Mouse (Mus musculus): ENCODE data around the gene D10Wsu102e. TPM values are rescaled to one million over a fixed set of nuclear protein-coding genes. Genes with fewer than 3 reads are reported as not detected.
A peak's percentile ranks its signal among the peaks of the same experiment; 100 is the strongest.

Gene D10Wsu102e
- total RNA-seq (2014; fragmentation: Nextera tagmentation) (0.80 and 0.92 TPM in 2 replicates), total RNA-seq (2017) (0.90 and 0.93 TPM in 2 replicates)

GRCm38 (mm10) chr10:83359956-83360355 lies at the start of gene D10Wsu102e:
Gene D10Wsu102e (plus strand): TSS chr10:83360221.
- peak; percentile 96 for ATAC-seq (replicated peaks; ENCODE audit: poor library complexity, severe bottlenecking)

DNA sequence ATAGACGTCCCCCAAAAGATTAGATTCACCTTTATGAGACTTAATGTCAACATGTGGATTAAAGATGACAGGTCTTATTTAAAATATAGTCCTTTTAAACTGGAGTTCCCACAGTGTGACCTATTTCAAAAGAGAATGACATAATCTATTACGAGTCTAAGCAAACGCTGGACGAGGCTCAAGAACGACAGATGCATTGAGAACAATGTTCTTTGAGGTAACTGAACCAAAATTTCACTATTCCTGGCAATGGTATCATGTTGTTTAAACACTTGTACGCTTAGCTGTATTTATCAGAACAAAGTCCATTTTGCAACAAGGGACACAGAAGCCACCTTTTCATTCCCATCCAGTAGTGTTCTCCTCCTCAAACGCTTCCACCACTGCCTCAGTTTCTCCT lies 49.7 kb upstream of the D10Wsu102e start:
- ATAC-seq (replicated peaks; ENCODE audit: poor library complexity, severe bottlenecking), result no peak

GRCm38 (mm10) chr10:83313033-83313432 lies 47.0 kb upstream of the D10Wsu102e start:
- peak; percentile 30; the same call in 1 of the 2 replicates for ATAC-seq (replicated peaks; ENCODE audit: poor library complexity, severe bottlenecking)

GRCm38 (mm10) chr10:83320396-83320795 lies 39.6 kb upstream of the D10Wsu102e start:
- ATAC-seq (replicated peaks; ENCODE audit: poor library complexity, severe bottlenecking), result no peak

DNA sequence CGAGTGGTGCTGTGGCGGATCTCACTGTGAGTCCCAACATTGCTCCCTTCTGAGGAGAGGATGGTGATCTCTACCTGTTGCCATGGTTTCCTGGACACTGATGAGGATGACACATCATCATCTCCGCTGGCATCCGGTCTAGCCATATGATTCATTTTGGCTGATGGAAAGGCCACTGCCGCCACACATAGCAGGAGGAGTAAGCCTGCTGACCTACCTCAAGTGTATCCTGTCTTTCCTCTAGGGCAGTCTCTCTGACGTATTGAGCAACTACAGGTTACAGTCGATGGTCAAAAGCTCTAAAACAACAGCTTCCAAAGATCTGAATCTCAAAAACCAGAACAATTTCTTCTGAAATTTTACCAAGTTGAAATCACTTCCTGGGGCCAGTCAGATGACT lies 39.2 kb upstream of the D10Wsu102e start:
- ATAC-seq (replicated peaks; ENCODE audit: poor library complexity, severe bottlenecking), result peak; percentile 39

DNA sequence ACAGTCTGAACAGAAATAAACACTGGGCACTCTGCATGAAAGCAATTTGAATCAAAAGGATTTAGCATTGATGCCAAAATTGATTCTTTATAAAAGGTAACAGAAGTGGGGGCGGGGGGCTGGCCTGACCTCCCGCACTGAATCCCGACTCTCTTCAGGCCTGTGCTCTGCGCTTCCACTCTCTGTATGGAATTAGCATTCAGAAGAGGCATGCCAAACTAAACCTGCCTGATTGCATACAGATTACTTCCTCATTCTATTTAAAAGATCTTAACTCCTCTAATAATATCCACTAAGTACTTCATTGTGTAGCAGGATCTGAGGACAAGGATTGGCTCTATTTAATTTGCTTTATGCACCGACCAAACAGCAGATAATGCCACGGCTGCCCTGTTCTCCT lies 38.5 kb upstream of the D10Wsu102e start:
- ATAC-seq (replicated peaks; ENCODE audit: poor library complexity, severe bottlenecking), result peak; percentile 56

DNA sequence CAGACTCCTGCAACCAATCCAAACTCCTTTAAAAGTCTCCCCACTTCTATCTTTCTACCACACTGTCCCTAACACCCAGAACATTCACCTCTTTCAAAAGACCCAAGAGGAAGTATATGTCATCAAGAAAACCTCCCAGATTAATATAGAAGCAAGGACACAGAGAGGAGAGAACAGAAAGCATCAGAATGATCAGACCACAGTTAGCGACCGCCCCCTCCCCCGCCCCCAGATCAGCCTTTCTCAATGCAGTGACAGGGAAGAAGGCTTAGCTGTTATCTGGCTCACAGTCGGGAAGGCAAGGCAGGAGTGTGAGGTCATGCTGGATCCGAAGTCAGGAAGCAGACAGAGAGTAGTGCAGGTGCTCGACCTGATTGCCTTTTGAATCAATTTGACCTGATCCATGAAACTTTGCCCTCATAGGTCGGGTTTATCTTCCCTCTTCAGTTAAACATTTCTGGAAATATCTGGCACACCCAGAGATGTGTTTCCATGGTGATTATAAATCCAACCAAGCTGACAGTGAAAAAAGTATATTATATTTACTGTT lies 37.4 kb upstream of the D10Wsu102e start:
- ATAC-seq (replicated peaks; ENCODE audit: poor library complexity, severe bottlenecking), result peak; percentile 83

GRCm38 (mm10) chr10:83324871-83325270 lies 35.1 kb upstream of the D10Wsu102e start:
- ATAC-seq (replicated peaks; ENCODE audit: poor library complexity, severe bottlenecking), result no peak

DNA sequence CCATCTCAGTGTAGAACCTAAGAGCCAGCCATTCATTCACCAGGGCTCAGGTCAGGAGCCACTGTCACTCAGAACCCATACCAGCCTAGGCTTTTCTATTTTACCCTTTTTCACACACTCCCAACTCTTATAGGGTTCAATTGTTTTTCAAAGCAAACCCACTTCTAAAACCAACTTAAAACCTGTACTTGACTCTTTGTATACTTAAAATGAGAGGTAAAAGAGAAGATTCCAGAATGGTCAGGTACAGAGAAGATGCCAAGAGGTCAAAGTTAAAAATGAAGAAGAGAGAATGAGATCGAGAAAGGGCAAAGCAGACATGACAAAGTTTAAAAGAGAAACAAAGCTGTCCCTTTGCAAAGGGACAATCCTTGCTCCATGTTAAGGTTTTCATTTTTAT lies 34.1 kb upstream of the D10Wsu102e start:
- ATAC-seq (replicated peaks; ENCODE audit: poor library complexity, severe bottlenecking), result no peak

- ATAC-seq (replicated peaks; ENCODE audit: poor library complexity, severe bottlenecking), result no peak
These were observed 33.3 kb upstream of the D10Wsu102e start for GRCm38 (mm10) chr10:83326648-83327285.

- ATAC-seq (replicated peaks; ENCODE audit: poor library complexity, severe bottlenecking), result no peak
These were observed 31.2 kb upstream of the D10Wsu102e start for GRCm38 (mm10) chr10:83328791-83329190.

DNA sequence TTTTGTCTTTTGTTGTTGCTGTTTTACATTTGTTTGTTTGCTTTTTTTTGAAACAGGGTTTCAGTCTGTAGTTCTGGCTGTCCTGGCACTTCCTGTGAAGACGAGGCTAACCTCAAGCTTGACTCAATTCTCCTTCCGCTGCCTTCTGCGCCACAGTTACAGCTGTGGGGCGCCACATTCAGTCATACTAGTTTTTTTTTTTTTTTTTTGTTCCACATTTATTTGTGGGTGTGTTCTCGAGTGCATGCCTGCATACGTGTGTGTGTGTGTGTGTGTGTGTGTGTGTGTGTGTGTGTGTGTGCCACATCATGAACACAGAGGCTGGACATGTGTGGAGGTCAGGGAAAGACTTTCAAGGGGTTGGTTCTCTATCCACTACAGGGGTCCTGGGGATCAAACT lies 29.7 kb upstream of the D10Wsu102e start:
- peak; percentile 81 for ATAC-seq (replicated peaks; ENCODE audit: poor library complexity, severe bottlenecking)

- ATAC-seq (replicated peaks; ENCODE audit: poor library complexity, severe bottlenecking), result no peak
These were observed 28.2 kb upstream of the D10Wsu102e start for GRCm38 (mm10) chr10:83331811-83332210.

DNA sequence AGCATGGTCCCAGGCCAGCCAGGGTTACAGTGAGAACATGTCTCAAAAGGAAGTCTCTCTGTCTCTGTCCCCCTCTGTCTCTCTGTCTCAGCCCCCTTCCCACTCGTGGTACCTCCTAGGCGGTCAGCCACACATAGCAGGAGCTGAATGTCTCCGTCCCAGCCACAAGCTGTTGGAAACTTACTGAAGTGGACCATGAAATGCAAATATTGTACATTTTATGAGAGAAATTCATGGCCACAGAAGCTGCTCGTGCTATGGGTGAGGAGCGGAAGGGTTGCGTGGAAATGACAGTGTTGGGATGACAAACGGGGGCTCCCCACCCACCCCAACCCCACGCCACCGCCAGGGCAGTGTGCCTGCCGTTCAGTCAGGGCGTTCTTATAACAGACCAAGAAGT lies 27.4 kb upstream of the D10Wsu102e start:
- no peak for ATAC-seq (replicated peaks; ENCODE audit: poor library complexity, severe bottlenecking)

DNA sequence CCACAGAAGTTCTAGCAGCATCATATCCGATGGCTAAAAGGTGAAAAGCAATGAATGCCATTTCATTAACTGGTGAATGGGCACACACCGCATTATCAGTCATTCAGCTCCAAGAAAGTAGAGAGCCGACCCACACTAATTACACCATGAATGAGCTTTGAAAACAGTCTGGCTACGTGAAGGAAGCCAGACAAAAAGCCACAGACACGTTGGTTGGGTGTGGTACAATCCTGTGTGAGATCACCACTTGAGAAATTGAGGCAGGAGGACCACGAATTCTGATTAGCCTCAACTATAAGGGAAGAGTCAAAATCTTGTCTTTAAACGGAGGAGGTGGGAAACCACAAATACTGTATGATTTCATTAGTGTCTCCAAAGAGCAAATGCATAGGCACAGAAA lies 23.7 kb upstream of the D10Wsu102e start:
- no peak for ATAC-seq (replicated peaks; ENCODE audit: poor library complexity, severe bottlenecking)

DNA sequence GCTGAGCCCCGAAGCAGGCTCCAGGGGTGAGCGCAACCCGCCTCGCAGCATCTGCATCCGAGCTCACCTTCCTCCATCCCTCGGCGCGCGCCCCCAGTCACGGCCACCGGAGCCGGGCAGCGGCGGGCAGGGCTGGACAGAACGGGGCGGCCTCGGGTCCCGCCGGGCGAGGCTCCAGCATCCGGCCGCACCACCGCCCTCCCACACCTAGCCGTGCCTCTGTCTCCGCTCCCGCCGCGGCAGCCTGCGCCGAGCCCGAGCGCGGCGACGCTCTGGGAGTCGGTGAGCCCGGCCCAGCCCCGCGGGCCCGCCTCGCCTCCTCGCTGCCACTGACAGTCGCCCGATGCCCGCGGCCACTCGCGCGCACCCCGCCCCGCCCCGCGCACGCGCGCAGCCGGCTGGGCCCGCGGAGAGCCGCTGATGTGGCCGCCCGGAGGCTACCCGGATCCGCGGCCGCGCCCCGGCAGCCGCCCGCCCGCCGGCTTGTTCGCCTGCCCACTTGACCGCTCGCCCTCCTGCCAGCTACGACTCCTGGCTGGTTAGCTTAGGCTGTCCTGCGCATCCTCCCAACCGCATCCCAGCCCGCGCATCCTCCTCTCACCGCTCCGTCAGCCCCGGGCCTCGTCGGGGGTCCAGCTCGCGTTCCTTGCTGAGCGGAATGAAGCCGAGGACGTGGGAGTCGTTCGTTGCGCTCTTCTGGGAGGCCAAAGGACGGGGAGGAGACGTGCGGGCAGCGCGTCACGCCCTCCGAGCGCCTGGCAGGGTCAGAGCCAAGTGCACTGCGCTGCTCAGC lies 22.7 kb upstream of the D10Wsu102e start, which contains the start of gene Slc41a2:
TSS of gene Slc41a2 (minus strand) at position 724 of the 793 bp plus-strand sequence.
- peak; percentile 70 for ATAC-seq (replicated peaks; ENCODE audit: poor library complexity, severe bottlenecking)

GRCm38 (mm10) chr10:83337971-83338598 lies 21.9 kb upstream of the D10Wsu102e start:
- ATAC-seq (replicated peaks; ENCODE audit: poor library complexity, severe bottlenecking), result no peak; the same call in 1 of the 2 replicates

DNA sequence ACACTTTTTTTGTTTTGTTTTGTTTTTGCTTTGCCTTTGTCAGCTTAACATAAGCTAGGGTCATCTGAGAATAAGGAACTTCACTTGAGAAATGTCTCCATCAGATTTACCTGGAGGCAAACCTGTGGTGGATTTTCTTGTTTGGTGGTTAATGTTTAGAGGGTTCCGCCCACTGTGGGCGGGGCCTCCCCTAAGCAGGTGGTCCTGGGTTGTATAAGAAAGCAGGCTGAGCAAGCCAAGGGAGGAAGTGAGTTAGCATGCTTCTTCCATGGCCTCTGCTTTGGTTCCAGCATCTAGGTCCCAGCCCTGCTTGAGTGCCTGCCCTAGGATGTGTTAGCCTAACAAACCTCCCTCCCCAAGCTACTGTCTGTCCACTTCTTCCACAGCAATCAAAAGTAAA lies 18.8 kb upstream of the D10Wsu102e start:
- no peak for ATAC-seq (replicated peaks; ENCODE audit: poor library complexity, severe bottlenecking)

DNA sequence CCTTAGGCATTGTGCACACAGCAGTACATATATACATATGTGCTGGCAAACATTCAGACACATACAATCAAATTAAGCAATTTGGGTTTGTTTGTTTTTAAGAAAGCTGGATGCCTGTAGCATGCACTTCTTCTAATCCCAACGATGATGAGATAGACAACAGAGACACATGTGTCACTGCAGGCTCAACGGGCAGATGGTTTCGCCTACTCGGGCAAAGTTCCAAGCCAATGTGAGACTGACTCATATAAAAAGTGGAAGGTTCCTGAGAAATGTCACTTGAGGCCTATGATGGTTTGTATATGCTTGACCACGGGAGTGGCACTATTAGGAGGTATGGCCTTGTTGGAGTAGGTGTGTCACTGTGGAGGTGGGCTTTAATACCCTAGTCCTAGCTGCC lies 16.9 kb upstream of the D10Wsu102e start:
- ATAC-seq (replicated peaks; ENCODE audit: poor library complexity, severe bottlenecking), result no peak; the same call in 1 of the 2 replicates

GRCm38 (mm10) chr10:83343828-83344685 lies 16.0 kb upstream of the D10Wsu102e start:
- peak; percentile 79 for ATAC-seq (replicated peaks; ENCODE audit: poor library complexity, severe bottlenecking)
